Mouse (Mus musculus): ENCODE results near the gene Vps37b. TPM values are rescaled to one million over a fixed set of nuclear protein-coding genes. Genes with fewer than 3 reads are reported as not detected.

The Vps37b gene
- polyA plus RNA-seq, 1 experiment from 2014 or later: 40.7 TPM

- H3K4me2 ChIP-seq: no peak overlapping the region
- peaks cover 26% of the 10 kb centered on the region for H3K36me3 ChIP-seq
- whole genome bisulfite sequencing: 12% methylated on average over 7 of the region's 7 CpGs
- no peak overlapping the region for H3K27ac ChIP-seq
- no peak overlapping the region for H3K4me3 ChIP-seq (replicated peaks)
- H3K9ac ChIP-seq (replicated peaks): 0 out of 2 replicates have a peak overlapping the region, but pooled peaks have one; percentile 23
- H3K27me3 ChIP-seq: no peaks in the 10 kb centered on the region
- peak; percentile 44; the same call in 1 of the 2 replicates for ATAC-seq (ENCODE audit: insufficient number of reproducible peaks, insufficient read depth, low FRiP score, low TSS enrichment, low read depth)
- no peaks in the 10 kb centered on the region for H3K9me3 ChIP-seq
- H3K4me1 ChIP-seq (replicated peaks): peaks cover 6% of the 10 kb centered on the region; the same call in 1 of the 2 replicates
Observed at GRCm38 (mm10) chr5:124000824-124001223, 31.2 kb downstream of the Vps37b start.

GRCm38 (mm10) chr5:123998370-123998769 lies 33.7 kb downstream of the Vps37b start:
- no peak for ATAC-seq (ENCODE audit: insufficient number of reproducible peaks, insufficient read depth, low FRiP score, low TSS enrichment, low read depth)
- no peak overlapping the region for H3K4me2 ChIP-seq
- no peak overlapping the region for H3K9ac ChIP-seq (replicated peaks)
- H3K9me3 ChIP-seq: no peaks in the 10 kb centered on the region
- no peak overlapping the region for H3K27ac ChIP-seq
- peaks cover 6% of the 10 kb centered on the region; the same call in 1 of the 2 replicates for H3K4me1 ChIP-seq (replicated peaks)
- H3K4me3 ChIP-seq (replicated peaks): no peak overlapping the region
- 84% methylated on average over 10 of the region's 10 CpGs for WGBS
- H3K36me3 ChIP-seq: 0 out of 2 replicates have a peak, but pooled peaks cover 6% of the 10 kb centered on the region
- no peaks in the 10 kb centered on the region for H3K27me3 ChIP-seq

GRCm38 (mm10) chr5:123997811-123998210 lies 34.3 kb downstream of the Vps37b start:
- Histone ChIP-seq H3K27ac (no peak overlapping the region), H3K4me1 (replicated peaks) (0 out of 2 replicates have a peak, but pooled peaks cover under 1% of the 10 kb centered on the region), H3K4me2 (no peak overlapping the region), H3K27me3 (no peaks in the 10 kb centered on the region), H3K36me3 (0 out of 2 replicates have a peak, but pooled peaks cover 4% of the 10 kb centered on the region), H3K4me3 (replicated peaks) (no peak overlapping the region), H3K9me3 (no peaks in the 10 kb centered on the region), H3K9ac (replicated peaks) (no peak overlapping the region)
- no peak for ATAC-seq (ENCODE audit: insufficient number of reproducible peaks, insufficient read depth, low FRiP score, low TSS enrichment, low read depth)
- WGBS: 83% methylated on average over 12 of the region's 16 CpGs

GRCm38 (mm10) chr5:123997211-123997751 lies 34.8 kb downstream of the Vps37b start:
- Histone ChIP-seq H3K9ac (replicated peaks) (no peak overlapping the region), H3K36me3 (0 out of 2 replicates have a peak, but pooled peaks cover 4% of the 10 kb centered on the region), H3K9me3 (no peaks in the 10 kb centered on the region), H3K4me2 (no peak overlapping the region), H3K27ac (no peak overlapping the region), H3K27me3 (no peaks in the 10 kb centered on the region), H3K4me1 (replicated peaks) (no peaks in the 10 kb centered on the region), H3K4me3 (replicated peaks) (no peak overlapping the region)
- 86% methylated on average over 24 of the region's 24 CpGs for WGBS
- ATAC-seq (ENCODE audit: insufficient number of reproducible peaks, insufficient read depth, low FRiP score, low TSS enrichment, low read depth): no peak

- H3K4me2 ChIP-seq: no peak overlapping the region
- H3K4me3 ChIP-seq (replicated peaks): no peak overlapping the region
- ATAC-seq (ENCODE audit: insufficient number of reproducible peaks, insufficient read depth, low FRiP score, low TSS enrichment, low read depth): no peak
- no peaks in the 10 kb centered on the region for H3K4me1 ChIP-seq (replicated peaks)
- H3K36me3 ChIP-seq: 0 out of 2 replicates have a peak, but pooled peaks cover 4% of the 10 kb centered on the region
- no peaks in the 10 kb centered on the region for H3K9me3 ChIP-seq
- no peak overlapping the region for H3K27ac ChIP-seq
- WGBS: 87% methylated on average over 14 of the region's 14 CpGs
- H3K9ac ChIP-seq (replicated peaks): no peak overlapping the region
- H3K27me3 ChIP-seq: no peaks in the 10 kb centered on the region
Observed at GRCm38 (mm10) chr5:123996695-123997094, 35.4 kb downstream of the Vps37b start.

GRCm38 (mm10) chr5:123996194-123996593 lies 35.9 kb downstream of the Vps37b start:
- Histone ChIP-seq H3K9me3 (no peaks in the 10 kb centered on the region), H3K9ac (replicated peaks) (no peak overlapping the region), H3K27ac (no peak overlapping the region), H3K4me3 (replicated peaks) (no peak overlapping the region), H3K36me3 (0 out of 2 replicates have a peak, but pooled peaks cover 4% of the 10 kb centered on the region), H3K4me2 (no peak overlapping the region), H3K27me3 (no peaks in the 10 kb centered on the region), H3K4me1 (replicated peaks) (no peaks in the 10 kb centered on the region)
- ATAC-seq (ENCODE audit: insufficient number of reproducible peaks, insufficient read depth, low FRiP score, low TSS enrichment, low read depth): no peak
- 85% methylated on average over 10 of the region's 10 CpGs for WGBS

- 75% methylated on average over 6 of the region's 6 CpGs for WGBS
- H3K4me3 ChIP-seq (replicated peaks): no peak overlapping the region
Observed at GRCm38 (mm10) chr5:123995388-123995787, 36.7 kb downstream of the Vps37b start.

GRCm38 (mm10) chr5:123994468-123994867 lies 37.6 kb downstream of the Vps37b start:
- 0 out of 2 replicates have a peak, but pooled peaks cover 4% of the 10 kb centered on the region for H3K36me3 ChIP-seq
- H3K4me2 ChIP-seq: no peak overlapping the region
- no peak overlapping the region for H3K27ac ChIP-seq
- no peak overlapping the region for H3K9ac ChIP-seq (replicated peaks)
- no peaks in the 10 kb centered on the region for H3K27me3 ChIP-seq
- no peaks in the 10 kb centered on the region for H3K4me1 ChIP-seq (replicated peaks)
- ATAC-seq (ENCODE audit: insufficient number of reproducible peaks, insufficient read depth, low FRiP score, low TSS enrichment, low read depth): no peak
- no peak overlapping the region for H3K4me3 ChIP-seq (replicated peaks)
- 92% methylated on average over 7 of the region's 7 CpGs for WGBS
- H3K9me3 ChIP-seq: no peaks in the 10 kb centered on the region

More at GRCm38 (mm10) chr5:123995388-123995787, 36.7 kb downstream of the Vps37b start:
- H3K27ac ChIP-seq: no peak overlapping the region
- H3K4me2 ChIP-seq: no peak overlapping the region
- no peaks in the 10 kb centered on the region for H3K4me1 ChIP-seq (replicated peaks)
- H3K27me3 ChIP-seq: no peaks in the 10 kb centered on the region
- no peak for ATAC-seq (ENCODE audit: insufficient number of reproducible peaks, insufficient read depth, low FRiP score, low TSS enrichment, low read depth)
- no peaks in the 10 kb centered on the region for H3K9me3 ChIP-seq
- no peak overlapping the region for H3K9ac ChIP-seq (replicated peaks)
- H3K36me3 ChIP-seq: 0 out of 2 replicates have a peak, but pooled peaks cover 4% of the 10 kb centered on the region

- Histone ChIP-seq H3K4me1 (replicated peaks) (no peaks in the 10 kb centered on the region), H3K36me3 (0 out of 2 replicates have a peak, but pooled peaks cover 4% of the 10 kb centered on the region), H3K9me3 (no peaks in the 10 kb centered on the region), H3K9ac (replicated peaks) (no peak overlapping the region), H3K4me3 (replicated peaks) (no peak overlapping the region), H3K4me2 (no peak overlapping the region), H3K27ac (no peak overlapping the region), H3K27me3 (no peaks in the 10 kb centered on the region)
- no peak for ATAC-seq (ENCODE audit: insufficient number of reproducible peaks, insufficient read depth, low FRiP score, low TSS enrichment, low read depth)
- 77% methylated on average over 7 of the region's 7 CpGs for WGBS
Observed at GRCm38 (mm10) chr5:123993263-123994036, 38.6 kb downstream of the Vps37b start.

- H3K27ac ChIP-seq: no peak overlapping the region
- WGBS: 29% methylated on average over 5 of the region's 5 CpGs
- H3K4me1 ChIP-seq (replicated peaks): peaks cover under 1% of the 10 kb centered on the region; the same call in 1 of the 2 replicates
- H3K4me2 ChIP-seq: no peak overlapping the region
- H3K9ac ChIP-seq (replicated peaks): no peak overlapping the region
- H3K36me3 ChIP-seq: 0 out of 2 replicates have a peak, but pooled peaks cover 4% of the 10 kb centered on the region
- ATAC-seq (ENCODE audit: insufficient number of reproducible peaks, insufficient read depth, low FRiP score, low TSS enrichment, low read depth): 0 out of 2 replicates have a peak, but pooled peaks have one; percentile 22
- H3K27me3 ChIP-seq: no peaks in the 10 kb centered on the region
- H3K4me3 ChIP-seq (replicated peaks): no peak overlapping the region
- no peaks in the 10 kb centered on the region for H3K9me3 ChIP-seq
Observed at GRCm38 (mm10) chr5:123992794-123993193, 39.3 kb downstream of the Vps37b start.

- 82% methylated on average over 10 of the region's 10 CpGs for whole genome bisulfite sequencing
- H3K27me3 ChIP-seq: no peaks in the 10 kb centered on the region
- H3K4me3 ChIP-seq (replicated peaks): no peak overlapping the region
- peaks cover 6% of the 10 kb centered on the region for H3K4me1 ChIP-seq (replicated peaks)
- H3K27ac ChIP-seq: no peak overlapping the region
- no peak overlapping the region; the same call in 1 of the 2 replicates for H3K9ac ChIP-seq (replicated peaks)
- H3K4me2 ChIP-seq: no peak overlapping the region
- ATAC-seq (ENCODE audit: insufficient number of reproducible peaks, insufficient read depth, low FRiP score, low TSS enrichment, low read depth): no peak
- 0 out of 2 replicates have a peak, but pooled peaks cover 4% of the 10 kb centered on the region for H3K36me3 ChIP-seq
- H3K9me3 ChIP-seq: no peaks in the 10 kb centered on the region
Observed at GRCm38 (mm10) chr5:123992193-123992637, 39.9 kb downstream of the Vps37b start.
